Mouse (Mus musculus): ENCODE data around the gene Lrp5. TPM values are rescaled to one million over a fixed set of nuclear protein-coding genes. Genes with fewer than 3 reads are reported as not detected.

Lrp5 gene
- polyA plus RNA-seq, 1 experiment = 0.04 TPM

DNA sequence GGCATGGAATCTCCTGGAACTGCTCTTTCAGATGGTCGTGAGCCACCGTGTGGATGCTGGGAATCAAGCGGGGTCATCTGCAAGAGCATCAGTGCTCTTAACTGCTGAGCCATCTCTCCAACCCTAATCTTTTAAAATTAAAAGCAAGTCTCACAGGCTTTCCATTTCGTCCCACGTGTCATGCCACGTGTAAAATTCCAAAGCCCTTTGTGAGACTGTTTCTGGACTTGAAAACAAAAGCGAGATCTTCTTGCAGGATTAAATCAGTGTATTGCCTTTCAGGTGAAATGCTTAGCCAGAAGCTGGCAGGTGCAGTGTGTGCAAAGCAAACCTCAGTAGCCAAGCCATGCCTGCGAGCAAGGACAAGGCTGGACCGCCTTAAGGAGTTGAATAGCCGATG lies 21.2 kb upstream of the Lrp5 start:
- TF ChIP-seq GATA1 (IDR thresholded peaks at IDR 0.05; ENCODE audit: low read length) = no peak

DNA sequence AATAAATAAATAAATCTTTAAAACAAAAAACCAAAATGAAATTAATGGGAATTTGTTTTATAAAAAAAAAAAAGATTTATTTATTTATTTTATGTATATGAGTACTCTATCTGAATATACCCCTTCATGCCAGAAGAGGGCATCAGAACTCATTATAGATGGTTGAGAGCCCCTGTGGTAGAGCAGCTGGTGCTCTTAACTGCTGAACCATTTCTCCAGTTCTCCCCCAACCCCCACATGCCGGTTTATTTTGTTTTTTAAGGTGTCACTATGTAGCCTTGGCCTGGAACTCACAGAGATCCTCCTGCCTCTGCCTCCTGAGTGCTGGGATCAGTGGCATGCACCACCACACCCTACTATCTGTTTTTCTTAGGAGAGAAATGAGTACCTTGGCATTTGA lies 19.9 kb upstream of the Lrp5 start:
- TF ChIP-seq GATA1 (IDR thresholded peaks at IDR 0.05; ENCODE audit: low read length) = no peak

DNA sequence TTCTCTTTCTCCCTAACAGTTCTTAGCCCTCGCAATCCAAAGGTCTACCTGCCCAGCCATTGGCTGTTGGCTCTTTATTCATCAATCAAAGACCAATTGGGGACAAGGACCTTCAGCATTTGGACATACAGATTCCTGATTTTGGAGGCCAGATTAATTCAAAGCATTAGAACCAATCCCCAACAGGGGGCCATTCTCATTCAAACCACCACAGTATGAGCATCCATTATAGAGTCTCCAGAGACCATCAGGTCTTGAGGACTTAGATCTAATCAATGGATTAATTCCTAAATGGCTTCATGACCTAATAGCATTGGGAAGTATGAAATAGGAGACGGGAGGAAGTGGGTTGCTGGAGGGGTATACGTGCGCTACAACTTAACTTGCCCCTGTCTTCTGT lies 16.1 kb upstream of the Lrp5 start:
- TF ChIP-seq GATA1 (IDR thresholded peaks at IDR 0.05; ENCODE audit: low read length) = no peak

DNA sequence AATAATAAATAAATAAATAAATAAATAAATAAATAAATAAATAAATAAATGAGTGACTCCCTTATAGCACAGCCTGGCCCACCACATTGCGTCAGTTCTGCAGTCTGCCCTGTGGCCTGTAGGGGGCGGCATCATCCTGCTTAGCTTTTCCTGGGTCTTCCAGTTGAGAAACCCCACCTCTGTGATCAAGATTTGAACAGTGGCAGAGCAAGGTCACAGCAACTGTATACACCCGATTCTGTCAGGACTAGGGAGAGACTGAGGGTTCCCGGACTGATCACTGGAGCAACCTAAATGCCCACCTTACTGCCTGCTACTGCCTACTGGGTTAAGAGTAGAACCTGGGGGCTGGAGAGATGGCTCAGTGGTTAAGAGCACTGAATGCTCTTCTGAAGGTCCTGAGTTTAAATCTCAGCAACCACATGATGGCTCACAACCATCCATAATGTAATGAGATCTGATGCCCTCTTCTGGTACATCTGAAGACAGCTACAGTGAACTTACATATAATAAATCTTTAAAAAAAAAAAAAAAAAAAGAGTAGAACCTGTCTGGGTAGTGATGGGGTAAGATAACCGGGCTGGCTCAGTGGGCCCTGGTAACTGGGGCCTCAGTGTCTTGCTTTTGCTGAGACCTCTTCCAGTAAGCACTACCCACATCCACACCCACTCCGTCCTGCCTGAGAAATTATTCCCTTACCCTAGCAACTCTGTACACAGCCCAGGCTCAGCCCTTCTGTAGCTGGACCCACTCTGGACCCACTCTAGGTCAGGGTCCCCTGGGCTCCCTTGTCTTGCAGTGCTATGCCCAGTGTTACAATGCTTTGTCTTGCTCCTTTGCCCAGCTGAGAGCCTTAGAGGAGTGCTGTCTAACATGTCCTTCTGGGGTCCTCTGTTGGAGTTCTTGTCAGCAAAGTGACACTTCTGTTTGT lies 13.4 kb upstream of the Lrp5 start:
- no peak for TF ChIP-seq GATA1 (IDR thresholded peaks at IDR 0.05; ENCODE audit: low read length)

DNA sequence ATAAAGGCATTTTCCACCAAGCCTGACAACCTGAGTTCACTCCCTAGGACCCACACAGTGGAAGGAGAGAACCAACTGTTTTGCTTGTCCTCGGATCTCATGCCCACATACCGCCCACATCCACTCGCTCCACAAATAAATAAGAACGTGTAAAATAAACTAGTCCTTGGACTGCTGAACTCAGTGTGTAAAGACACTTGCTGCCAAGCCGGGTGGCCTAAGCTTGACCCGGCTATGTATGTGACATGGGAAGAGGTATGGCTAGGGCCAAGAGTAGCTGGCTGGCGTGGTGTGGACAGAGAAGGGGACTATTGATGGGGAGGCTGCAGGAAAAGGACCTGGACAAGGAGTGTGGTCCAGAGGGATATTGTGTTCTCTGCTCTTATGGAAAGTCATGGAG lies 11.7 kb upstream of the Lrp5 start:
- no peak for TF ChIP-seq GATA1 (IDR thresholded peaks at IDR 0.05; ENCODE audit: low read length)

DNA sequence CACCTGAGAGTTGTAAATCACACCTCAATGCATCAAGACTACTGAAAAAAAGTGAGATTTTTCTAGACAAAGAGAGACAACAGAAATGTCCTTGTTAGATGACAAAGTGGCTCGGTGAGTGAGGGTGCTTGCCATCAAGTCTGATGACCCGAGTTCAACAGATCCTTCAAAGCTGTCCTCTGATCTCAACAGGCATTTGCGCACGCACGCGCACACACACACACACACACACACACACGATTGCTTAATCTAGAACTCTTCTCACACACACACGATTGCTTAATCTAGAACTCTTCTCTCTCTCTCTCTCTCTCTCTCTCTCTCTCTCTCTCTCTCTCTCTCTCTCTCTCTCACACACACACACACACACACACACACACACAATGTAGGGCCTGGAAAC lies 9.6 kb upstream of the Lrp5 start:
- TF ChIP-seq GATA1 (IDR thresholded peaks at IDR 0.05; ENCODE audit: low read length) = no peak

DNA sequence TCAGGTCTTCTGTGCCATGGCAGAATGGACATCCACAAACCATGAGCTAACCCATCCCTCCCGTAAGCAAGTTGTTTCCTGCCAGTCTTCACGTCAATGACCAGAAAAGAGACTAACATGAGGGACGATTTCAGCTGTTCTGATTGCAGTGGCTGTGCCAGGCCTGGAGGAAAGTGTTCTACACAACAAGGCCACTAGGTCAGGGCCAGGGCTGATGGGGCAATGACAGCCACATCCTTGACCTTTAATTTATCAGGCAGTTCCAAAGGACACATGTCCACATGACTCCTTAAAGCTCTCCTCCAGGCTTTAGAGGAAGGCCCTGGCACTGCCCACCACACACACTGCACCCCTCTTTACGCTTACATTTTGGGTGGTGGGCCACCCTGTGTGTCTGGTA lies 9.1 kb upstream of the Lrp5 start:
- TF ChIP-seq GATA1 (IDR thresholded peaks at IDR 0.05; ENCODE audit: low read length) = no peak

DNA sequence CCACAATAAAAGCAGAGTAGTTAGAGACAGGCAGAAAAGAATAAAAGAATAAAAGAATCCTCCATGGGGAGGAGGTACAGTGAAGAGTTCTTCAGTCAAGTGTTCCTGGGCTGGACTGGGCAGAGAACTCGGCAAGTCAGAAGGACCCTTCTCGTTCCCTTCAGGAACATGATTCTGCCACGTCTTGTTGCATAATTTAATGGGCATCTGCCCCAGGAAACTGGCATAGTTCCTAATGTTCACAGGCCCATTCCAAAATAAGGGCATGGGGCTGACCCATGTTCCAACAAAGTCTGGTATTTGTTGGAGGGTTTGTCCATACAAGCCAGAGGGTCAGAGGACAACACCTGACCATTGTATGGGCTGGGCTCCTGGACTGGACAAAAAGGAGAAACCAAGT lies 8.6 kb upstream of the Lrp5 start:
- no peak for TF ChIP-seq GATA1 (IDR thresholded peaks at IDR 0.05; ENCODE audit: low read length)

DNA sequence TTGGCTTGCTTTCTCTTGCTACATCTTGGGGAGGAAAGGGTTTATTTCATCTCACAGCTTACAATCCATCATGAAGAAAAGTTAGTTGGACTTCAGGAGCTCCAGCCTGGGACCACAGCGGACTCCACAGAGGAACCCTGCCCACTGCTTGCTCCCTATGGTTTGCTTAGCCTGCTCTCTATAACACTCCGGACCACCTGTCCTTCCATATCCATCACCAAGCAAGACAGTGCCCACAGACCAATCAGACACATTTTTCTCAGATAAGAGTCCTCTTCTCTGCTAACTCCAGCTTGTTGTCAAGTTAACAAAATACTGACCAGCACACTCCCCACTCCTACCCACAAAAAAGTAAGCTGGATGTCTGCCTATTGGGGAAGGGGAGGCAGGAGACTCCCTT lies 8.1 kb upstream of the Lrp5 start:
- TF ChIP-seq GATA1 (IDR thresholded peaks at IDR 0.05; ENCODE audit: low read length) = no peak

DNA sequence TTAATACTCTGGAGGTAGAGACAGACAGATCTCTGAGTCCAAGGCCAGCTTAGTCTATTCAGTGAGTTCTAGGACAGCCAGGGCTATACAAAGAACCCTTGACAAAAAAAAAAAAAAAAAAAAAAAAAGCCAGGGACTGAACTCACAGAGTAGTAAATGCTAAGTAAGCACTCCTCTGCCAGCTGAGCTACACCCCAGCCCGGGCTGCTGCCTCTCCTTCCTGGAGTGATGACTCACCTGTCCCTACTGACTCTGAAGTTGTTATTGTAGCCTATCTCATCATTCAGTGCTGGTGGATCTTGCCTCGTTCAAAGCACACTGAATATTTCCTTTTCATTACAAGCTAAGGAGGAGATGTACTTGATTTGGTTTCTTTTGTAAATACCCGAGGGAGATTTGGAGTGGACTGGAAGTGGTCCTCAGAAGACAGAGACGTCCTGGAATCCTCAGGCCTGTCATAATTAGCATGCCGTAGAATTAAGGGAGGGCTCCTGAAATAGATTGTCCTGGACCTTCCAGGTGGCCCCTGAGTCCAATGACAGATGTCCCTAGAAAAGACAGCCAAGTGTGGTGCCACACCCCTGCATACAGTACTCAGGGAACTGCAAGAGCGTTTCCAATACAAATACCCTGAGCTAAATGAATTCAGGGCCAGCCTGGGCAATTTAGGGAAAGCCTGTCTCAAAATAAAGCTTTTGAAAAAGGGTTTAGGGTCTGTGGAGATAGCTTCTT lies 6.2 kb upstream of the Lrp5 start:
- no peak for TF ChIP-seq GATA1 (IDR thresholded peaks at IDR 0.05; ENCODE audit: low read length)

DNA sequence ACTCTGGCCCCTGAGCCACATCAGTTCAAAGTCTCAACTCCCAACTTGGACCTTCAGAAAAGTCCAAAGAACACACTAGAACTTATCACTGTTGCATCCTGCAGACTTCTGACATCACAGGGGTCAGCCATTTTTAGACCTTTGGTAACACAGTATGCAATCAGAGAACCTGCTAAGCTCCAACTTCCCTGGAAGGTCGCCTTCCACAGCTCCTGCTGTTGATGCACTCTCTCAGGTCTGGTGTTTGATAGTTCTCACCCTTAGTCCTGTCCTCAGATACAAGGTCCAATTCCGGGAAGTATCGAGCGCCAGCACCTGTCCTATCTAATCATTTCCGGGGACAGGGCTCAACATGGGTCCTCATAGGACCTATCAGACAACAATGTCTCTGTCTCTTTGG lies 5.0 kb upstream of the Lrp5 start:
- no peak for TF ChIP-seq GATA1 (IDR thresholded peaks at IDR 0.05; ENCODE audit: low read length)

DNA sequence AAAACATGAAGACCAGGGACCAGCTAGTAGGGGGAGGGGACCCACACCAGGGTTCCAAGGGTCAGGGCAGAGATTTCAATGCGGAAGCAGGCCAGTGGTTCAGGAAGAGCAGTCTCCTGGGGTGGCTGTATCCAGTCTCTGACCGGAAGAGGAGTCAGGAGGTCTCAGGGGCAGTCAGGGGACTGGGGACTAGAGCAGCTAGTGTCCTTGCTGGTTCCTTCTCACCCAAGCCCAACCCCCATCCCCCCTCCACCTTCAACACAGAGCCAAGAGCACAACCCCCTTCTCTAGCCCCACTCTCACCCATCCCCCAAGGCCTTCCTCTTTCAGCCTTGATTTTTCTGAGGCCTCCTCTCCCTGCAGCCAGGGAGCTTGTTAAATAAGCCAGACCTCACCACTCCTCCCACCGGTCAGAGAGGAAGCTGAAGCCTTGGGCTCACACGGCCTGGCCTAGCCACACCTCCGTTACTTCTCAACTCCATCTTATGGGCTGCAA lies 1.4 kb upstream of the Lrp5 start:
- TF ChIP-seq GATA1 (IDR thresholded peaks at IDR 0.05; ENCODE audit: low read length) = no peak

DNA sequence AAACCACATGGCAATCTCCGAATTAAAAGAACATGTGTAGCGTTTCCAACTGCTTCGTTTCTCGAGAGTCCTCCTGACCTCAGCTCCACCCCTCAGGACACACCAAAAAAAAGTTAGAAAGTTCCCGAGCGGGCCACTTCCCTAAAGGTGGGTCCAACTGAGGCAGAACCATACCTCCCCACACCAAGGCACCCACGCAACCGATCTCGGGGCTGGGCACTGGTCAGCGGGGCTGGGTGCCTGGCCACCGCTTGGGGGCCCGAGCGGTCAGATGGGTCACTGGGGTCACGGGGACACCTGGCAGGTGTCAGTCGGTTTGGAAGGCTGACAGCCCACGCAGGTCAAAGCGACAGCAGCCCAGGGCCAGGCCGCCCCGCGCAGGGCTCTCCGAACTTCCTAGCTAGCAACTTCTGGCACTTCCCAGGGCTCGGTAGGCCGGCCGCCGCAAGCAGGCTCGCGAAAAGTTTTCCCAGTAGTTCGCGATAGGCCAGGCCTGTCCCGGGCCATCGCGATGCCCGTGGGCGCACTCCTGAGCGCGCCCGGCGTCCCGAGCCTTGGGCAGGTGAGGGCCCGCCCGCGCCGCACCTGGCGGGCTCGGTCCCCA lies 651 bp downstream of the Lrp5 start:
- TF ChIP-seq GATA1 (IDR thresholded peaks at IDR 0.05; ENCODE audit: low read length) = no peak

DNA sequence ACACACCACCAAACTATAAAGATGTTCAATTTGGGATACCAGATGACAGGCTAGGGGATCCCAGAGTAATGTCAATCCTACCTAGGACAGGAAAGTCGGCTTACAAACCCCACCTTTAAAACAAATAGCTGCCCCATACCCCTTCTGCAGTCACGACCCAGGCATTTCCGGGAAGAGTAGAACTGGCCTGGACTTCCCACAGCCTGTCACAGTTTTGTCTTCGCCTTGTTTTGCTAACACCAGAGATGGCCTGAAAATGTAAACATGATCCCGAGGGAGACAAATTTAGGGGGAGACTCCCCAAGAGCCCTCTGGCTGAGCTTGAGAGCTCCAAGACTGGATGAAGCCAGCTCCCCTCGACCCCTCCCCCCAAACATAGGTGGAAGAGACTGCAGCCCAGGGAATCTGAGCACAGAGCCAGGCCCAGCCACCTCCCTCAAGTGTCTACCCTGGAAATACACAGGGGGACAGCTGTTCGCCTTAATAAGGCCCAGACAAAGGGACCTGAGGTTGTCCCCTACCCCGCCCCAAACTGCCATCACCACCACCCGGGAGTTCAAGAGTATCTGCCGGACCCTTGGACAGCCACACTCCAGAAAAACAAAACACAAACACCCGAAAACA lies 1.3 kb downstream of the Lrp5 start:
- TF ChIP-seq GATA1 (IDR thresholded peaks at IDR 0.05; ENCODE audit: low read length) = no peak

DNA sequence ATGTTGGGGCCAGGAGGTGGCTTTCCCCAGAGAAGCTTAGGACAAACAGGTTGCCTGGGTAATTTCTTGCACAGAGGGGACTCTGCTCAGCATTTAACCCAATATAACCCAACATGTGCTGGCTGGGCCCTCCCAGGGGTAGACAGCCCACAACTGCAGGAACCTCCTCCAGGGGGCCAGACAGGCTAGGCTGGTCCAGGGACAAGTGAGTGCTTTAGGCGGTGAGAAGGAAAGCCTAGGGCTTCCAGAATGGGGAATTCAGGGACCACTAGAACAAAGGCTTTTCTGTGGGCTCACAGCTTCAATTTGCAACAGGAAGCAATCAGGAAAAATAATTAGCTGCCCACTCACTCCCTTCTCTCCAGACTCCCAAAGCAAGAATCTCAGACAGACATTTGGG lies 1.9 kb downstream of the Lrp5 start:
- TF ChIP-seq GATA1 (IDR thresholded peaks at IDR 0.05; ENCODE audit: low read length) = no peak

All from G1E-ER4 (cell line).